Mouse (Mus musculus) inflammation-experienced regulatory T-cells, adult 6 months (primary cell): ENCODE data around the gene Gm21936. TPM values are rescaled to one million over a fixed set of nuclear protein-coding genes. Genes with fewer than 3 reads are reported as not detected.
"Not testable (repeated sequence)": the region's sequence is repeated elsewhere in the genome, so short reads cannot be mapped to it uniquely, and the experiment has no call there.

Experiments used
- ATAC-seq: one replicate; pipeline ENCODE4 v1.8.0; 2017
- polyA plus RNA-seq, 3 experiments: library from polyadenylated mRNA; unstranded; fragments of 100-300 nt; shearing (Covaris generic); gene quantifications; one replicate each; pipeline ENCODE4 v1.2.1; 2017

Gene Gm21936
- polyA plus RNA-seq, result not detected

- ATAC-seq, result not testable (repeated sequence)
Measured at GRCm38 (mm10) chr12:87795212-87795611, at the start of gene Gm21936. TSS of gene Gm21936 (plus strand) at chr12:87795512.

DNA sequence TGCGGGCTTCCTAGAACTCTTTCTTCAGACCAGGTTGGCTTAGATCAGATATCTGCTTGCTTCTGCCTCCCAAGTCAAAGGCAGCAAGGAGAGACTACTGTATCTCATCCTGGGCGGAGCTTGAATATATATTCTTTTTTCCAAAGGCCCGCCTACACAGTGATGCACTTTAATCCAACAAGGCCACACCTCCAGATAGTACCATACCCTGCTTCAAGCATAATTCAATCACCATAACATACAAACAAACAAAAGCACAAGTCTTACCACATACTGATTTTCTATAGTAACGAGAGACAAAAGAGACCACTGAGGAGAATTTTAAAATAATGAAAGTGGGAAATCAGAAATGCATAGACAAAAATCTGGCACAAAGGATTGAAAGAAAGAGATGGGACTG, 19.7 kb upstream of the Gm21936 start, which contains the start of gene Gm21319:
Gene Gm21319 (minus strand): TSS at position 101 of the 400 bp plus-strand sequence.
- not testable (repeated sequence) for ATAC-seq

DNA sequence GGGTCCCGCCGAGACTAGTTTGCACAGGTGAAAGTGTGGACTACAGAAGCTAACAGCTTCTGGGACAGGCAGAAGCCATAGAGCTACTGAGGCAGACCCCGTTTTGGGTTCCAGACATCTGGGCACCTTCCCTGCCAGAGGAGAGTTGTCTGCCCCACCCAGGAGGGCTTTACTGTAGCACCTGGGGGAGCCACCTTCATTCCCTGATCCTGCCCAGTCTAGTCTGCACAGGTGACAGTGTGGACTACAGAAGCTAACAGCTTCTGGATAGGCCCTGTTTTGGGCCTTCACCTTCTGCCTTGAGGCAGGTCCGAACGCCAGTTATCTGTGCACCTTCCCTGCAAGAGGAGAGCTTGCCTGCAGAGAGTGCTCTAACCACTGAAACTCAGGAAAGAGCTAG, 2.7 kb downstream of the Gm21936 start:
- not testable (repeated sequence) for ATAC-seq

DNA sequence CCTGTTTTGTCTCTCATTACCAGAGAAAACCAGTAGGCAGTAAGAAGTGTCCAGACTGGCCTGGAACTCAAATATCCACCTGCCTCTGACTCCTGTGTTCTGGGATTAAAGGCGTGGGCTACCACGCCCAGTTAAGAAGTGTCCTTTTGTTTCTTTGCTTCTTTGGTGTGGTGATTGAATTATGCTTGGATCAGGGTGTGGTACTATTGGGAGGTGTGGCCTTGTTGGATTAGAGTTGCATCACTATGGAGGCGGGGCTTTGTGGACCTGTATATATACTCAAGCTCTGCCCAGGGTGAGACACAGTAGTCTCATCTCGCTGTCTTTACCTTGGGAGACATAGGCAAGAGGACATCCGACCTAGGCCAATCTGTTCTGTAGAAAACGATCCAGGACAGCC, 21.0 kb downstream of the Gm21936 start, which contains the start of gene BB287469:
Gene BB287469 (plus strand): TSS at position 301 of the 400 bp plus-strand sequence.
- not testable (repeated sequence) for ATAC-seq

GRCm38 (mm10) chr12:87842239-87842638, 46.9 kb downstream of the Gm21936 start, which contains the start of gene Gm2001:
TSS of gene Gm2001 (minus strand) at chr12:87842339.
- not testable (repeated sequence) for ATAC-seq

Other genes starting within 250 kb of the Gm21936 start
- gene Oog1, start 192.8 kb upstream of the Gm21936 start, polyA plus RNA-seq, result not detected
- not detected for gene Gm4027, start 176.6 kb upstream of the Gm21936 start, polyA plus RNA-seq
- gene Gm16381, start 150.9 kb upstream of the Gm21936 start, polyA plus RNA-seq, result not detected
- gene Gm21319, start 19.8 kb upstream of the Gm21936 start, polyA plus RNA-seq, result not detected
- gene BB287469, start 21.1 kb downstream of the Gm21936 start, polyA plus RNA-seq, result not detected
- gene Gm2001, start 46.8 kb downstream of the Gm21936 start, polyA plus RNA-seq, result not detected
- gene Gm2016, start 78.6 kb downstream of the Gm21936 start, polyA plus RNA-seq, result not detected
- not detected for gene Gm2022, start 99.9 kb downstream of the Gm21936 start, polyA plus RNA-seq
- not detected for gene Gm2035, start 124.3 kb downstream of the Gm21936 start, polyA plus RNA-seq
- not detected for gene Gm2042, start 158.6 kb downstream of the Gm21936 start, polyA plus RNA-seq
- not detected for gene Gm2075, start 216.3 kb downstream of the Gm21936 start, polyA plus RNA-seq
- not detected for gene Gm6803, start 223.3 kb downstream of the Gm21936 start, polyA plus RNA-seq
- gene Gm2056, start 231.5 kb downstream of the Gm21936 start, polyA plus RNA-seq, result not detected